Mouse (Mus musculus) limb, embryonic 12.5 days (tissue): Measurements from ENCODE around the gene Zfp605. TPM values are rescaled to one million over a fixed set of nuclear protein-coding genes. Genes with fewer than 3 reads are reported as not detected.
"Not testable (repeated sequence)": the region's sequence is repeated elsewhere in the genome, so short reads cannot be mapped to it uniquely, and the experiment has no call there.

Experiments
- ATAC-seq: fragments of 200-750 bp; cut with Nextera tagmentation; 2 replicates; pipeline ENCODE4 v1.8.0; 2017; ENCODE audit warnings: low read depth, moderate TSS enrichment; ENCODE audit not compliant: insufficient number of reproducible peaks, insufficient read depth, low FRiP score, low TSS enrichment
- H3K27ac ChIP-seq: fragments of 300-500 bp; sonication (generic); 2 replicates; pipeline ENCODE4 v1.5.1; 2016; ENCODE audit warnings: mild to moderate bottlenecking, moderate library complexity
- H3K27me3 ChIP-seq: fragments of 300-500 bp; sonication (generic); 2 replicates; pipeline ENCODE4 v1.6.1; 2016; ENCODE audit warnings: mild to moderate bottlenecking, moderate library complexity
- H3K36me3 ChIP-seq: fragments of 300-500 bp; sonication (generic); 2 replicates; pipeline ENCODE4 v1.6.1; 2016; ENCODE audit warnings: mild to moderate bottlenecking, moderate library complexity
- H3K4me1 ChIP-seq: fragments of 300-500 bp; sonication (generic); replicated peaks from 2 replicates; pipeline ENCODE4 v1.6.1; 2016
- H3K4me2 ChIP-seq: fragments of 300-500 bp; sonication (generic); 2 replicates; pipeline ENCODE4 v1.6.1; 2016; ENCODE audit warnings: mild to moderate bottlenecking, moderate library complexity
- H3K4me3 ChIP-seq: fragments of 300-500 bp; sonication (generic); replicated peaks from 2 replicates; pipeline ENCODE4 v1.5.1; 2016; ENCODE audit warnings: mild to moderate bottlenecking
- H3K9ac ChIP-seq: fragments of 300-500 bp; sonication (generic); replicated peaks from 2 replicates; pipeline ENCODE4 v1.6.1; 2016; ENCODE audit warnings: mild to moderate bottlenecking, moderate library complexity
- H3K9me3 ChIP-seq: fragments of 300-500 bp; sonication (generic); 2 replicates; pipeline ENCODE4 v1.6.1; 2016; ENCODE audit warnings: mild to moderate bottlenecking, moderate library complexity
- WGBS: fragments of 180-500 bp; shearing (Covaris S2); methylation state at CpG from one replicate; pipeline ENCODE4 v1.1.7; 2016; 5-methylcytosine and 5-hydroxymethylcytosine counted together
- polyA plus RNA-seq: library from polyadenylated mRNA; unstranded; fragments of >200 nt; fragmentation: Nextera tagmentation; extraction: Ambion mirVana; gene quantifications from 2 replicates; pipeline ENCODE4 v1.2.1, GENCODE M21; 2016

Gene Zfp605
- polyA plus RNA-seq: 5.0 and 5.1 TPM in 2 replicates

GRCm38 (mm10) chr5:110109991-110110441, at the start of gene Zfp605:
Gene Zfp605, plus strand, starts transcription at chr5:110110092.
- ATAC-seq: peak; percentile 30
- WGBS: 3% methylated on average over 12 of the region's 12 CpGs
- H3K4me2 ChIP-seq: peak within 1 kb of the TSS; percentile 63
- peak within 1 kb of the TSS; percentile 50 for H3K4me3 ChIP-seq
- H3K9ac ChIP-seq: peak within 1 kb of the TSS; percentile 55
- peaks cover under 1% of the 10 kb centered on the region; the same call in 1 of the 2 replicates for H3K9me3 ChIP-seq
- H3K36me3 ChIP-seq: peaks cover 31% of the 10 kb centered on the region
- H3K27ac ChIP-seq: peak within 1 kb of the TSS; percentile 31; the same call in 1 of the 2 replicates
- H3K27me3 ChIP-seq: no peaks in the 10 kb centered on the region
- H3K4me1 ChIP-seq: peaks cover 17% of the 10 kb centered on the region

DNA sequence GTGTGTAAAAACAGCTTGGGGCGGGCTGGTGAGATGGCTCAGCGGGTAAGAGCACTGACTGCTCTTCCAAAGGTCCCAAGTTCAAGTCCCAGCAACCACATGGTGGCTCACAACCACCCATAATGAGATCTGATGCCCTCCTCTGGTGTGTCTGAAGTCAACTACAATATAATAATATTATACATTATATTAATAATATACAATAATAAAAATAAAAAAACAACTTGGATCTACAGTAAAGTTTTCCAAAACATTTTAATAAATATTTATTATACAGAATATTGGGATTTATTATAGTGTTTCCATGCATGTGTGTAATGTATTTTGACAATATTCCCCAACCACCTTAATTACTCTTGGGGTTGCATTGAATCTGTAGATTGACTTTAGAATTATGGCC, 37.5 kb upstream of the Zfp605 start, which contains the start of gene Gm17655:
TSS of gene Gm17655 (minus strand) at position 101 of the 400 bp plus-strand sequence.
- H3K27me3 ChIP-seq, H3K36me3 ChIP-seq, H3K4me2 ChIP-seq, H3K27ac ChIP-seq, H3K4me3 ChIP-seq, H3K4me1 ChIP-seq, H3K9ac ChIP-seq, ATAC-seq: not testable (repeated sequence)
- peaks cover 25% of the 10 kb centered on the region for H3K9me3 ChIP-seq
- 91% methylated on average over 2 of the region's 2 CpGs for WGBS

GRCm38 (mm10) chr5:110082961-110083360, 26.9 kb upstream of the Zfp605 start:
- Histone ChIP-seq H3K9me3 (peaks cover 26% of the 10 kb centered on the region), H3K4me3 (no peak overlapping the region), H3K4me2 (no peak overlapping the region), H3K9ac (no peak overlapping the region), H3K27ac (no peak overlapping the region), H3K4me1 (no peaks in the 10 kb centered on the region), H3K36me3 (peaks cover 3% of the 10 kb centered on the region; the same call in 1 of the 2 replicates), H3K27me3 (no peaks in the 10 kb centered on the region)
- WGBS: 81% methylated on average over 4 of the region's 4 CpGs
- no peak for ATAC-seq

- Histone ChIP-seq H3K27ac (no peak overlapping the region), H3K4me3 (no peak overlapping the region), H3K9me3 (peaks cover 4% of the 10 kb centered on the region; the same call in 1 of the 2 replicates), H3K4me1 (no peaks in the 10 kb centered on the region), H3K27me3 (no peaks in the 10 kb centered on the region), H3K36me3 (no peaks in the 10 kb centered on the region), H3K4me2 (no peak overlapping the region), H3K9ac (no peak overlapping the region)
- no peak for ATAC-seq
- WGBS: 26% methylated on average over 14 of the region's 14 CpGs
Measured at GRCm38 (mm10) chr5:110086161-110086866, 23.6 kb upstream of the Zfp605 start.

DNA sequence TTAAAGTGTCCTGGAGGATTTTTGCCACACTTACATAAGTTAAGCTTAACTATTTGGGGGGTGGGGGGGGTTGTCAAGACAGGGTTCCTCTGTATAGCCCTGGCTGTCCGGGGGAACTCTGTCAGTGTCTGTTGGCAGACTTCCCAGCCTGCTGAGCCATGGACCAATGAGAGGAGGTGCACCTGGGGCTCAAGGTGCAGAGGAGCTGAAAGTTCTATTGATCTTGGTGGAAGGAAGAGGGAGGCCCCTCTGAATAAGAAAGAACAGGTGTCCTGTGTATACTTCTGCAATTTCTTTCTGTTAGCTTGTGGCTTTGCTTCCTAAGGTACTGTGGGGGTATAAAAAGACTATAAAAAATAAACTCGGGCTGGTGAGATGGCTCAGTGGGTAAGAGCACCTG, 18.3 kb upstream of the Zfp605 start:
- WGBS: 68% methylated on average over 2 of the region's 2 CpGs
- no peak for ATAC-seq
- Histone ChIP-seq H3K27ac (no peak overlapping the region), H3K4me2 (no peak overlapping the region), H3K4me3 (no peak overlapping the region), H3K9ac (no peak overlapping the region), H3K4me1 (peaks cover 7% of the 10 kb centered on the region), H3K9me3 (no peaks in the 10 kb centered on the region), H3K27me3 (no peaks in the 10 kb centered on the region), H3K36me3 (no peaks in the 10 kb centered on the region)

DNA sequence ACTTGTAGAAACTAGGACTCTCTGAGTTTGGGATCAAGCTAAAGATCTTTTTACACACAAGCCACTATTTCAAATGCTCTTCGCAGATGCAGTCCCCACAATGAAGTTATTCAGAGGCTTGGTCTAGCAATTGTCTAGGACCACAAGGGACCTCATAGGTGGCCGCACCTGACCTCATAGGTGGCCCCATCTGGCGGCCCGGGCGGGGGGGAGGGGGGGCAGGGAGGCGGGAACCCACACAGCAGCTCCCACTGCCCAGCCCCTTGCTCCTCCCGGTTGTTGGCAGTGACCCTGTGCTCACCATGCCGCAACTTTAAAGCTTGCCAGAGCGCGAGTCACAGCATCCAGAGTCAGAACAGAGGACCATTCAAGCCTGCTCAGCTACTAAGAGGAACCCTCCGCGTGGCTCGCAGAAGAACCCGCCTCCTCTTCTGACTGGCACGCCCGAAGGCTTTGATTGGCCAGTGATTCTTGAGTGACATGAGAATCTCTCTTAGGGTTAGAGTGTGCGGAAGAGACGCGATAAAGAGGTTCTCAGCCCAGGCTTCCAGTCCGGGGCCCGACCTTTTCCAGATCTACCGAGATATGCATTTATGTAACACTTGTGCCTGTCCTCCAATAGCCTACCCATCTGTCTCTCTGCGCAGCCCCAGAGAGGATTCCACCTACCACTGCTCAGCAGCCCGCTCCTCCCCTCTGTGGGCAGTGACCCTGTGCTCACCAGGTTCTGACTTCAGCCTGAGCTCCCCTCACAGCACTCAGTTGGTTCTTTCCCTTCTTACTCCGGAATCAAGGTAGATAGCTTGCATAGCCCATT, 15.7 kb upstream of the Zfp605 start, which contains the start of gene Gm35315:
TSS of gene Gm35315 (minus strand) at position 391 of the 817 bp plus-strand sequence.
- Histone ChIP-seq H3K4me1 (peaks cover 10% of the 10 kb centered on the region), H3K27me3 (no peaks in the 10 kb centered on the region), H3K27ac (peak within 1 kb of the TSS; percentile 79), H3K9me3 (no peaks in the 10 kb centered on the region), H3K9ac (peak within 1 kb of the TSS; percentile 54), H3K4me2 (peak within 1 kb of the TSS; percentile 72), H3K4me3 (peak within 1 kb of the TSS; percentile 50), H3K36me3 (no peaks in the 10 kb centered on the region)
- ATAC-seq: peak; percentile 93
- WGBS: 3% methylated on average over 25 of the region's 25 CpGs

DNA sequence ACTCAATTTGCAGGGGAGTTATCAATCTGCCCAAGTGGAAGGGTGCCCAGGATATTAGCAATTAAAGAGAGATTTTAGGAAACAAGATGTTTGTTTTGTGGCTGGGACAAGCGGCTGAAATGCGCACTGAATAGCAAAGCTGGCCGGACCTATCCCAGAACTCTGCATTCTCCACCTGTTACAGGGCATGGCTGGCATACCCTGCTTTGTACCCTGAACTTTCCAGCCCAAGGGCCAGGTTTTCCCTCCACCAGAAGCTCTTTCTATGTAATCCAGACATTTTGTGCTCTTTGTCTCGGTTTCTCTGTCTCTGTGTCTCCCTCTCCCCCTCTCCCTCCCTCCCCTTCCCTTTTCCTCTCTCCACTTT, 15.1 kb upstream of the Zfp605 start:
- ATAC-seq: no peak
- H3K4me3 ChIP-seq: peak overlapping the region; percentile 50
- H3K9ac ChIP-seq: peak overlapping the region; percentile 54
- H3K27me3 ChIP-seq: no peaks in the 10 kb centered on the region
- peak overlapping the region; percentile 72 for H3K4me2 ChIP-seq
- WGBS: 5% methylated on average over 4 of the region's 4 CpGs
- H3K36me3 ChIP-seq: no peaks in the 10 kb centered on the region
- peaks cover 16% of the 10 kb centered on the region for H3K4me1 ChIP-seq
- H3K9me3 ChIP-seq: no peaks in the 10 kb centered on the region
- H3K27ac ChIP-seq: peak overlapping the region; percentile 35; the same call in 1 of the 2 replicates

- H3K9me3 ChIP-seq: no peaks in the 10 kb centered on the region
- 29% methylated on average over 1 of the region's 1 CpGs for WGBS
- H3K36me3 ChIP-seq: peaks cover 13% of the 10 kb centered on the region
- H3K27me3 ChIP-seq: peaks cover 18% of the 10 kb centered on the region
- ATAC-seq: no peak
- H3K9ac ChIP-seq: no peak overlapping the region
- no peak overlapping the region for H3K4me2 ChIP-seq
- H3K4me1 ChIP-seq: peaks cover 40% of the 10 kb centered on the region
- peak overlapping the region; percentile 35; the same call in 1 of the 2 replicates for H3K27ac ChIP-seq
- H3K4me3 ChIP-seq: no peak overlapping the region
Measured at GRCm38 (mm10) chr5:110098991-110099477, 10.9 kb upstream of the Zfp605 start.

GRCm38 (mm10) chr5:110099656-110100580, 10.0 kb upstream of the Zfp605 start, which contains the start of gene Plcxd1:
Gene Plcxd1, plus strand, starts transcription at chr5:110099969.
- peak within 1 kb of the TSS; percentile 35; the same call in 1 of the 2 replicates for H3K27ac ChIP-seq
- no peak for ATAC-seq
- peak within 1 kb of the TSS; percentile 78 for H3K4me2 ChIP-seq
- H3K9me3 ChIP-seq: peaks cover 2% of the 10 kb centered on the region; the same call in 1 of the 2 replicates
- no peak within 1 kb of the TSS for H3K9ac ChIP-seq
- H3K27me3 ChIP-seq: peaks cover 18% of the 10 kb centered on the region
- H3K4me1 ChIP-seq: peaks cover 36% of the 10 kb centered on the region
- WGBS: 5% methylated on average over 25 of the region's 25 CpGs
- peaks cover 22% of the 10 kb centered on the region for H3K36me3 ChIP-seq
- peak within 1 kb of the TSS; percentile 40 for H3K4me3 ChIP-seq

GRCm38 (mm10) chr5:110100921-110101631, 8.8 kb upstream of the Zfp605 start:
- ATAC-seq: peak; percentile 20; the same call in 1 of the 2 replicates
- peaks cover 3% of the 10 kb centered on the region; the same call in 1 of the 2 replicates for H3K9me3 ChIP-seq
- H3K27me3 ChIP-seq: peaks cover 18% of the 10 kb centered on the region
- peak overlapping the region; percentile 40 for H3K4me3 ChIP-seq
- WGBS: 1% methylated on average over 32 of the region's 37 CpGs
- no peak overlapping the region for H3K9ac ChIP-seq
- peak overlapping the region; percentile 78 for H3K4me2 ChIP-seq
- H3K27ac ChIP-seq: no peak overlapping the region
- H3K4me1 ChIP-seq: peaks cover 34% of the 10 kb centered on the region
- H3K36me3 ChIP-seq: peaks cover 34% of the 10 kb centered on the region
